Mouse (Mus musculus): ENCODE measurements around the gene Galk1. TPM values are rescaled to one million over a fixed set of nuclear protein-coding genes. Genes with fewer than 3 reads are reported as not detected.
A peak's percentile ranks its signal among the peaks of the same experiment; 100 is the strongest.

The Galk1 gene
- total and polyA plus RNA-seq, 3 experiments: 253 to 326 TPM; not detected in 1

GRCm38 (mm10) chr11:116034584-116034983 lies 22.1 kb upstream of the Galk1 start:
- Histone ChIP-seq H3K79me2 (ENCODE audit: control insufficient read depth, insufficient read depth, low read length, poor library complexity) (peaks cover 53% of the 10 kb centered on the region), H3K9ac (ENCODE audit: control insufficient read depth, low read depth, low read length, poor library complexity, severe bottlenecking) (no peak overlapping the region), H3K36me3 (ENCODE audit: control insufficient read depth in 1 of 2, insufficient read depth in 2 of 2, low read length in 2 of 2) (peaks cover 15 to 16% of the 10 kb centered on the region in 2 experiments), H3K9me3 (replicated peaks; ENCODE audit: insufficient read depth, low read length) (no peaks in the 10 kb centered on the region), H3K4me3 (ENCODE audit: control insufficient read depth in 1 of 2, insufficient read depth in 1 of 2, low read depth in 2 of 2, low read length in 2 of 2) (no peak overlapping the region), H3K4me1 (ENCODE audit: control insufficient read depth in 1 of 2, insufficient read depth in 2 of 2, low read length in 2 of 2) (peaks cover 7 to 19% of the 10 kb centered on the region in 2 experiments; a peak in 3 of 4 replicates), H3K27me3 (ENCODE audit: control insufficient read depth in 1 of 2, insufficient read depth in 2 of 2, low read length in 2 of 2) (no peaks in the 10 kb centered on the region), H3K27ac (ENCODE audit: control insufficient read depth, low read depth, low read length) (no peak overlapping the region)
- TF ChIP-seq SIN3A (IDR thresholded peaks at IDR 0.05; ENCODE audit: low read length) (no peak), POLR2A (IDR thresholded peaks at IDR 0.05; ENCODE audit: control insufficient read depth in 1 of 2, insufficient read depth in 1 of 2, low read depth in 1 of 2, low read length in 2 of 2, poor library complexity in 1 of 2) (no peak), KAT2A (conservative IDR thresholded peaks at IDR 0.05; ENCODE audit: low read depth, low read length) (no peak), SMC3 (IDR thresholded peaks at IDR 0.05; ENCODE audit: low read depth, low read length) (no peak), ETS1 (IDR thresholded peaks at IDR 0.05; ENCODE audit: low read depth, low read length) (no peak), TBP (IDR thresholded peaks at IDR 0.05; ENCODE audit: low read depth, low read length) (no peak), BHLHE40 (IDR thresholded peaks at IDR 0.05; ENCODE audit: borderline replicate concordance, low read depth, low read length) (no peak), MEF2A (IDR thresholded peaks at IDR 0.05; ENCODE audit: extremely low read depth, insufficient replicate concordance, low read depth, low read length, poor library complexity, severe bottlenecking) (no peak), CHD1 (IDR thresholded peaks at IDR 0.05; ENCODE audit: low read depth, low read length) (no peak)
- no peak for DNase-seq (ENCODE audit: low read depth, low spot score)

GRCm38 (mm10) chr11:116030898-116031845 lies 18.7 kb upstream of the Galk1 start:
- H3K79me2 ChIP-seq (ENCODE audit: control insufficient read depth, insufficient read depth, low read length, poor library complexity): peaks cover 45% of the 10 kb centered on the region
- H3K27ac ChIP-seq (ENCODE audit: control insufficient read depth, low read depth, low read length): peak overlapping the region; percentile 95
- peak; percentile 86 for DNase-seq (ENCODE audit: low read depth, low spot score)
- peak overlapping the region; percentile 79 to 87 for H3K4me3 ChIP-seq (ENCODE audit: control insufficient read depth in 1 of 2, insufficient read depth in 1 of 2, low read depth in 2 of 2, low read length in 2 of 2)
- H3K27me3 ChIP-seq (ENCODE audit: control insufficient read depth in 1 of 2, insufficient read depth in 2 of 2, low read length in 2 of 2): no peaks in the 10 kb centered on the region
- peak overlapping the region; percentile 97 for H3K9ac ChIP-seq (ENCODE audit: control insufficient read depth, low read depth, low read length, poor library complexity, severe bottlenecking)
- TF ChIP-seq USF1 (IDR thresholded peaks at IDR 0.05; ENCODE audit: low read depth, low read length): no peak
- peak; percentile 12; the same call in 1 of the 2 replicates for TF ChIP-seq ETS1 (IDR thresholded peaks at IDR 0.05; ENCODE audit: low read depth, low read length)
- TF ChIP-seq MYC (IDR thresholded peaks at IDR 0.05; ENCODE audit: low read depth, low read length): peak; percentile 47
- TF ChIP-seq MAFK (IDR thresholded peaks at IDR 0.05; ENCODE audit: borderline replicate concordance, low read depth, low read length): no peak
- no peak for TF ChIP-seq NRF1 (IDR thresholded peaks at IDR 0.05; ENCODE audit: insufficient read depth, low read depth, low read length, poor library complexity, severe bottlenecking)
- peak; percentile 58; the same call in 1 of the 2 replicates for TF ChIP-seq MAX (IDR thresholded peaks at IDR 0.05; ENCODE audit: low read length)
- TF ChIP-seq NELFE (IDR thresholded peaks at IDR 0.05; ENCODE audit: low read depth, low read length): no peak
- TF ChIP-seq RAD21 (IDR thresholded peaks at IDR 0.05; ENCODE audit: low read depth, low read length): no peak
- peak in 1 of 2 experiments; percentile 41; a peak in 1 of 4 replicates for TF ChIP-seq POLR2A (IDR thresholded peaks at IDR 0.05; ENCODE audit: control insufficient read depth in 1 of 2, insufficient read depth in 1 of 2, low read depth in 1 of 2, low read length in 2 of 2, poor library complexity in 1 of 2)
- no peak for TF ChIP-seq RCOR1 (IDR thresholded peaks at IDR 0.05; ENCODE audit: low read depth, low read length)
- no peak for TF ChIP-seq POLR2AphosphoS2 (IDR thresholded peaks at IDR 0.05; ENCODE audit: low read length)
- TF ChIP-seq POLR2AphosphoS5 (IDR thresholded peaks at IDR 0.05; ENCODE audit: borderline replicate concordance, low read depth, low read length): 0 out of 2 replicates have a peak, but pooled peaks have one; percentile 80
- peak; percentile 35; the same call in 1 of the 2 replicates for TF ChIP-seq BHLHE40 (IDR thresholded peaks at IDR 0.05; ENCODE audit: borderline replicate concordance, low read depth, low read length)
- TF ChIP-seq GABPA (IDR thresholded peaks at IDR 0.05; ENCODE audit: low read depth, low read length): no peak
- peak in 2 of 3 experiments; percentile 29 to 41; a peak in 4 of 6 replicates for TF ChIP-seq CTCF (IDR thresholded peaks at IDR 0.05 in 2 of 3, conservative IDR thresholded peaks at IDR 0.05 in 1 of 3; ENCODE audit: control insufficient read depth in 1 of 3, insufficient read depth in 1 of 3, low read depth in 2 of 3, low read length in 3 of 3, poor library complexity in 1 of 3, severe bottlenecking in 1 of 3)
- TF ChIP-seq EP300 (IDR thresholded peaks at IDR 0.05; ENCODE audit: low read depth in 1 of 2, low read length in 2 of 2): 0 out of 4 replicates have a peak, but pooled peaks of 1 of the 2 experiments have one; percentile 10
- peak; percentile 90; the same call in 1 of the 2 replicates for TF ChIP-seq CHD1 (IDR thresholded peaks at IDR 0.05; ENCODE audit: low read depth, low read length)
- no peak for TF ChIP-seq SIN3A (IDR thresholded peaks at IDR 0.05; ENCODE audit: low read length)
- TF ChIP-seq SMC3 (IDR thresholded peaks at IDR 0.05; ENCODE audit: low read depth, low read length): 0 out of 2 replicates have a peak, but pooled peaks have one; percentile 0
- TF ChIP-seq TBP (IDR thresholded peaks at IDR 0.05; ENCODE audit: low read depth, low read length): no peak
- peak; percentile 98 for TF ChIP-seq ZKSCAN1 (IDR thresholded peaks at IDR 0.05; ENCODE audit: low read depth, low read length)
- TF ChIP-seq MXI1 (IDR thresholded peaks at IDR 0.05; ENCODE audit: low read depth, low read length): peak; percentile 79
- TF ChIP-seq E2F4 (IDR thresholded peaks at IDR 0.05; ENCODE audit: borderline replicate concordance, low read depth, low read length): peak; percentile 70; the same call in 1 of the 2 replicates
- H3K36me3 ChIP-seq (ENCODE audit: control insufficient read depth in 1 of 2, insufficient read depth in 2 of 2, low read length in 2 of 2): peaks cover 2 to 26% of the 10 kb centered on the region in 2 experiments; a peak in 2 of 4 replicates
- H3K9me3 ChIP-seq (replicated peaks; ENCODE audit: insufficient read depth, low read length): no peaks in the 10 kb centered on the region
- H3K4me1 ChIP-seq (ENCODE audit: control insufficient read depth in 1 of 2, insufficient read depth in 2 of 2, low read length in 2 of 2): peaks cover 9 to 27% of the 10 kb centered on the region in 2 experiments; a peak in 3 of 4 replicates
